In genomic region chr10:59403793-59404149, GRCm38 (mm10) we compare ENCODE assay signal across 26 mouse cellular contexts. TPM values are rescaled to one million over a fixed set of nuclear protein-coding genes. Genes with fewer than 3 reads are reported as not detected.
DNase-seq lines count a peak whose midpoint lies in the region; ATAC-seq and TF ChIP-seq lines count a peak whose summit lies in the region.
"Had no signal": no experiment of that assay in that cellular context is flagged by ENCODE, and none has a peak within 500 bp of the region (broad histone marks: within the 10 kb centered on the region; RNA-seq: fewer than 3 reads in every experiment).

No protein-coding gene starts in this region.

- H3K79me2 ChIP-seq in heart, adult 2 months (replicated peaks; ENCODE audit: control insufficient read depth, insufficient read depth, low read length) = no peaks in the 10 kb centered on the region

- TF ChIP-seq POLR2A in heart, adult 2 months (IDR thresholded peaks at IDR 0.05; ENCODE audit: insufficient read depth, low read depth, low read length) = no peak

- 28% methylated on average over 10 of the region's 10 CpGs for WGBS in heart, embryonic 13.5 days
- WGBS in heart, adult 2 months = 47% methylated on average over 10 of the region's 10 CpGs
- WGBS in intestine, embryonic 15.5 days = 45% methylated on average over 10 of the region's 10 CpGs
- WGBS in liver, postnatal 0 days (ENCODE audit: insufficient replicate concordance) = 58% methylated on average over 10 of the region's 10 CpGs
- WGBS in neural tube, embryonic 15.5 days = 83% methylated on average over 10 of the region's 10 CpGs

- peaks cover 17% of the 10 kb centered on the region for H3K4me1 ChIP-seq in heart, embryonic 13.5 days
- H3K4me1 ChIP-seq in heart, adult 2 months (ENCODE audit: control insufficient read depth, insufficient read depth, low read length) = no peaks in the 10 kb centered on the region
- H3K4me1 ChIP-seq in E14TG2a.4 (replicated peaks; ENCODE audit: low read depth, low read length) = peaks cover 23% of the 10 kb centered on the region
- H3K4me1 ChIP-seq in intestine, embryonic 15.5 days (replicated peaks) = 0 out of 2 replicates have a peak, but pooled peaks cover 2% of the 10 kb centered on the region
- H3K4me1 ChIP-seq in liver, postnatal 0 days (ENCODE audit: insufficient read depth) = peaks cover 10% of the 10 kb centered on the region; the same call in 1 of the 2 replicates
- H3K4me1 ChIP-seq in neural tube, embryonic 15.5 days = peaks cover 5% of the 10 kb centered on the region
- H3K4me1 ChIP-seq: forebrain, embryonic 13.5 days; midbrain, embryonic 12.5 days had no signal

- no peak for TF ChIP-seq CTCF in heart, adult 2 months (IDR thresholded peaks at IDR 0.05)
- no peak for TF ChIP-seq CTCF in E14TG2a.4 (conservative IDR thresholded peaks at IDR 0.05; ENCODE audit: low read length)
- no peak for TF ChIP-seq CTCF in liver, postnatal 0 days (IDR thresholded peaks at IDR 0.05; ENCODE audit: low read depth)

- no peak for TF ChIP-seq EP300 in heart, adult 2 months (IDR thresholded peaks at IDR 0.05; ENCODE audit: insufficient read depth, low read depth, low read length)
- TF ChIP-seq EP300 in liver, postnatal 0 days (IDR thresholded peaks at IDR 0.05; ENCODE audit: low read depth) = no peak

- H3K27ac ChIP-seq in heart, embryonic 13.5 days (replicated peaks) = peak overlapping the region; percentile 13; the same call in 1 of the 2 replicates
- H3K27ac ChIP-seq in heart, adult 2 months = no peak overlapping the region
- H3K27ac ChIP-seq in intestine, embryonic 15.5 days = peak overlapping the region; percentile 74
- H3K27ac ChIP-seq in liver, postnatal 0 days (ENCODE audit: low read depth) = peak overlapping the region; percentile 93
- H3K27ac ChIP-seq in neural tube, embryonic 15.5 days (replicated peaks) = no peak overlapping the region
- H3K27ac ChIP-seq: forebrain, embryonic 13.5 days; macrophage; midbrain, embryonic 12.5 days had no signal

- peak overlapping the region; percentile 60 for H3K4me2 ChIP-seq in heart, embryonic 13.5 days
- H3K4me2 ChIP-seq in intestine, embryonic 15.5 days (replicated peaks) = peak overlapping the region; percentile 57
- peak overlapping the region; percentile 64 for H3K4me2 ChIP-seq in liver, postnatal 0 days (ENCODE audit: low read depth, low read length)
- no peak overlapping the region for H3K4me2 ChIP-seq in neural tube, embryonic 15.5 days
- H3K4me2 ChIP-seq: forebrain, embryonic 13.5 days; lung, embryonic 14.5 days; midbrain, embryonic 12.5 days had no signal

- H3K4me3 ChIP-seq in heart, embryonic 13.5 days = peak overlapping the region; percentile 22
- H3K4me3 ChIP-seq in heart, adult 2 months = no peak overlapping the region
- H3K4me3 ChIP-seq in E14TG2a.4 (replicated peaks; ENCODE audit: low read length) = peak overlapping the region; percentile 32
- peak overlapping the region; percentile 33 for H3K4me3 ChIP-seq in intestine, embryonic 15.5 days (replicated peaks)
- peak overlapping the region; percentile 52 for H3K4me3 ChIP-seq in liver, postnatal 0 days (ENCODE audit: low read depth, low read length)
- no peak overlapping the region for H3K4me3 ChIP-seq in neural tube, embryonic 15.5 days (replicated peaks)
- H3K4me3 ChIP-seq: forebrain, embryonic 13.5 days; midbrain, embryonic 12.5 days; myocyte had no signal

- H3K27me3 ChIP-seq in heart, embryonic 13.5 days (replicated peaks) = no peaks in the 10 kb centered on the region
- no peaks in the 10 kb centered on the region for H3K27me3 ChIP-seq in heart, adult 2 months (ENCODE audit: control insufficient read depth, insufficient read depth, low read length)
- H3K27me3 ChIP-seq in E14TG2a.4 (ENCODE audit: insufficient read depth, low read length) = peaks cover 14% of the 10 kb centered on the region
- no peaks in the 10 kb centered on the region for H3K27me3 ChIP-seq in intestine, embryonic 15.5 days (replicated peaks)
- H3K27me3 ChIP-seq in liver, postnatal 0 days (ENCODE audit: insufficient read depth, low read length) = no peaks in the 10 kb centered on the region
- no peaks in the 10 kb centered on the region for H3K27me3 ChIP-seq in neural tube, embryonic 15.5 days (replicated peaks)
- H3K27me3 ChIP-seq: forebrain, embryonic 13.5 days; midbrain, embryonic 12.5 days had no signal

- intact Hi-C loops in heart, adult 2 months (cut with DNase I) = no loop called here

- H3K9me3 ChIP-seq in heart, embryonic 13.5 days = 0 out of 2 replicates have a peak, but pooled peaks cover 3% of the 10 kb centered on the region
- H3K9me3 ChIP-seq in E14TG2a.4 (ENCODE audit: low read length) = no peaks in the 10 kb centered on the region
- H3K9me3 ChIP-seq in intestine, embryonic 15.5 days = no peaks in the 10 kb centered on the region
- H3K9me3 ChIP-seq in liver, postnatal 0 days (ENCODE audit: low read length) = no peaks in the 10 kb centered on the region
- 0 out of 2 replicates have a peak, but pooled peaks cover 3% of the 10 kb centered on the region for H3K9me3 ChIP-seq in neural tube, embryonic 15.5 days (replicated peaks)
- H3K9me3 ChIP-seq: forebrain, embryonic 13.5 days; G1E; midbrain, embryonic 12.5 days had no signal

- no peaks in the 10 kb centered on the region for H3K36me3 ChIP-seq in heart, embryonic 13.5 days
- H3K36me3 ChIP-seq in heart, adult 2 months (ENCODE audit: control insufficient read depth, insufficient read depth, low read length) = no peaks in the 10 kb centered on the region
- H3K36me3 ChIP-seq in E14TG2a.4 (ENCODE audit: insufficient read depth, low read length) = no peaks in the 10 kb centered on the region
- H3K36me3 ChIP-seq in intestine, embryonic 15.5 days = no peaks in the 10 kb centered on the region
- H3K36me3 ChIP-seq in liver, postnatal 0 days (replicated peaks; ENCODE audit: insufficient read depth, low read length) = no peaks in the 10 kb centered on the region
- H3K36me3 ChIP-seq in neural tube, embryonic 15.5 days = no peaks in the 10 kb centered on the region
- H3K36me3 ChIP-seq: G1E; midbrain, embryonic 12.5 days had no signal

- peak overlapping the region; percentile 37; the same call in 1 of the 2 replicates for H3K9ac ChIP-seq in heart, embryonic 13.5 days
- no peak overlapping the region for H3K9ac ChIP-seq in heart, adult 2 months (ENCODE audit: low read depth, low read length)
- peak overlapping the region; percentile 37 for H3K9ac ChIP-seq in intestine, embryonic 15.5 days
- H3K9ac ChIP-seq in liver, postnatal 0 days (replicated peaks) = peak overlapping the region; percentile 69
- no peak overlapping the region for H3K9ac ChIP-seq in neural tube, embryonic 15.5 days (replicated peaks)
- H3K9ac ChIP-seq: forebrain, embryonic 13.5 days; lung, embryonic 14.5 days; midbrain, embryonic 12.5 days had no signal

- DNase-seq in heart, adult 2 months = no peak
- peak; percentile 50 for DNase-seq in liver, postnatal 0 days
- no peak for DNase-seq in right cerebral cortex, adult 2 months (ENCODE audit: low spot score in 2 of 2)
- no peak for DNase-seq in thymus, postnatal 4 days
- DNase-seq: cerebellum, adult 2 months; kidney, postnatal 14 days; layer of hippocampus, postnatal 36 days; left cerebral cortex, postnatal 4 days; lung, embryonic 14.5 days; right cerebral cortex, postnatal 14 days; thymus, adult 2 months had no signal

- ATAC-seq in heart, embryonic 13.5 days (ENCODE audit: extremely low read depth, insufficient number of reproducible peaks, low FRiP score, low TSS enrichment) = no peak
- ATAC-seq in intestine, embryonic 15.5 days = peak; percentile 59
- peak; percentile 88 for ATAC-seq in liver, postnatal 0 days
- no peak for ATAC-seq in neural tube, embryonic 15.5 days (ENCODE audit: low FRiP score)
- ATAC-seq: forebrain, embryonic 13.5 days; inflammation-experienced regulatory T-cells, adult 6 months had no signal

RNA-seq across cellular contexts. Expression of gene Pla2g12b, which starts 0.3 kb away (rescaled TPM):
- 1.1 and 2.1 TPM in 2 replicates for polyA plus RNA-seq in heart, embryonic 13.5 days (2015; fragmentation: Nextera tagmentation; extraction: Ambion mirVana)
- total RNA-seq in heart, adult 2 months (2021) = not detected
- polyA plus RNA-seq in heart, adult 2 months (2012; rRNA removed) = 0.10 TPM in 1 of 2 replicates, not detected in the other
- polyA plus RNA-seq in intestine, embryonic 15.5 days (2015; fragmentation: Nextera tagmentation; extraction: Ambion mirVana) = 38.8 and 43.5 TPM in 2 replicates
- 58.4 and 61.3 TPM in 2 replicates for polyA plus RNA-seq in liver, postnatal 0 days (2015; fragmentation: Nextera tagmentation; extraction: Ambion mirVana)
- 0.72 TPM in 1 of 2 replicates, not detected in the other for polyA plus RNA-seq in neural tube, embryonic 15.5 days (2015; fragmentation: Nextera tagmentation; extraction: Ambion mirVana)
- total RNA-seq: adrenal gland, adult 18-20 months; common myeloid progenitor, adult 5-6 weeks; G1E; gastrocnemius, adult 18-20 months; hematopoietic stem cell, adult 5-6 weeks; layer of hippocampus, postnatal 36 days; left cerebral cortex, postnatal 4 days had no signal
- polyA plus RNA-seq: cerebellum, adult 2 months; embryonic facial prominence, embryonic 14.5 days; forebrain, embryonic 13.5 days; G1E; inflammation-experienced regulatory T-cells, adult 6 months; lung, embryonic 14.5 days; macrophage; midbrain, embryonic 12.5 days; myocyte; thymus, adult 2 months had no signal

RNA-seq across cellular contexts. Expression of gene Gm10273, which starts 8.3 kb away (rescaled TPM):
- 3.7 TPM in 1 of 2 replicates, not detected in the other for polyA plus RNA-seq in heart, embryonic 13.5 days (2015; fragmentation: Nextera tagmentation; extraction: Ambion mirVana)
- 100 to 1,000 TPM; 123 to 156 TPM for total RNA-seq in heart, adult 2 months (2021)
- 19.1 and 64.0 TPM in 2 replicates for polyA plus RNA-seq in heart, adult 2 months (2012; rRNA removed)
- 3.5 and 5.7 TPM in 2 replicates for polyA plus RNA-seq in intestine, embryonic 15.5 days (2015; fragmentation: Nextera tagmentation; extraction: Ambion mirVana)
- polyA plus RNA-seq in liver, postnatal 0 days (2015; fragmentation: Nextera tagmentation; extraction: Ambion mirVana) = 4.1 and 8.4 TPM in 2 replicates
- 7.3 and 7.7 TPM in 2 replicates for polyA plus RNA-seq in neural tube, embryonic 15.5 days (2015; fragmentation: Nextera tagmentation; extraction: Ambion mirVana)
- polyA plus RNA-seq: embryonic facial prominence, embryonic 14.5 days had no signal

RNA-seq across cellular contexts. Expression of gene Oit3, which starts 37.8 kb away (rescaled TPM):
- polyA plus RNA-seq in heart, embryonic 13.5 days (2015; fragmentation: Nextera tagmentation; extraction: Ambion mirVana) = 5.4 and 5.6 TPM in 2 replicates
- not detected for total RNA-seq in heart, adult 2 months (2021)
- 0.55 and 0.59 TPM in 2 replicates for polyA plus RNA-seq in heart, adult 2 months (2012; rRNA removed)
- 1.6 and 1.9 TPM in 2 replicates for polyA plus RNA-seq in intestine, embryonic 15.5 days (2015; fragmentation: Nextera tagmentation; extraction: Ambion mirVana)
- 26.8 and 28.1 TPM in 2 replicates for polyA plus RNA-seq in liver, postnatal 0 days (2015; fragmentation: Nextera tagmentation; extraction: Ambion mirVana)
- polyA plus RNA-seq in neural tube, embryonic 15.5 days (2015; fragmentation: Nextera tagmentation; extraction: Ambion mirVana) = 0.09 and 0.47 TPM in 2 replicates
- total RNA-seq: gastrocnemius, adult 18-20 months; layer of hippocampus, postnatal 36 days had no signal
- polyA plus RNA-seq: G1E; inflammation-experienced regulatory T-cells, adult 6 months had no signal

Comparison
In these comparisons a context has a peak if more than half of its experiments do, and no peak if none do; other contexts are left out.
1. H3K27ac ChIP-seq: peak in heart, embryonic 13.5 days (single experiment), intestine, embryonic 15.5 days (single experiment) and liver, postnatal 0 days (single experiment); none in heart, adult 2 months (single experiment) and neural tube, embryonic 15.5 days (single experiment).
2. H3K4me3 ChIP-seq: peak in heart, embryonic 13.5 days (single experiment), E14TG2a.4 (single experiment), intestine, embryonic 15.5 days (single experiment) and liver, postnatal 0 days (single experiment); none in heart, adult 2 months (single experiment) and neural tube, embryonic 15.5 days (single experiment).
3. H3K9ac ChIP-seq: peak in heart, embryonic 13.5 days (single experiment), intestine, embryonic 15.5 days (single experiment) and liver, postnatal 0 days (single experiment); none in heart, adult 2 months (single experiment) and neural tube, embryonic 15.5 days (single experiment).
4. ATAC-seq: peak in intestine, embryonic 15.5 days (single experiment) and liver, postnatal 0 days (single experiment); none in heart, embryonic 13.5 days (single experiment) and neural tube, embryonic 15.5 days (single experiment).
5. RNA of gene Pla2g12b, which starts 0.3 kb away (polyA plus RNA-seq): 58.4 to 61.3 TPM in liver, postnatal 0 days and 38.8 to 43.5 TPM in intestine, embryonic 15.5 days; 1.1 to 2.1 TPM in heart, embryonic 13.5 days, 0.10 TPM in heart, adult 2 months and 0.72 TPM in neural tube, embryonic 15.5 days; every median in the first group is over 10 times any median in the second.